Mouse (Mus musculus): ENCODE measurements around the gene Srl. TPM values are rescaled to one million over a fixed set of nuclear protein-coding genes. Genes with fewer than 3 reads are reported as not detected.
"Not testable (repeated sequence)": the region's sequence is repeated elsewhere in the genome, so short reads cannot be mapped to it uniquely, and the experiment has no call there.

Gene Srl
- total RNA-seq, 2 experiments from 2014 or later, result 13.6 to 14.1 TPM

- no peak for DNase-seq
Observed at GRCm38 (mm10) chr16:4552829-4553550, 11.4 kb upstream of the Srl start.

DNA sequence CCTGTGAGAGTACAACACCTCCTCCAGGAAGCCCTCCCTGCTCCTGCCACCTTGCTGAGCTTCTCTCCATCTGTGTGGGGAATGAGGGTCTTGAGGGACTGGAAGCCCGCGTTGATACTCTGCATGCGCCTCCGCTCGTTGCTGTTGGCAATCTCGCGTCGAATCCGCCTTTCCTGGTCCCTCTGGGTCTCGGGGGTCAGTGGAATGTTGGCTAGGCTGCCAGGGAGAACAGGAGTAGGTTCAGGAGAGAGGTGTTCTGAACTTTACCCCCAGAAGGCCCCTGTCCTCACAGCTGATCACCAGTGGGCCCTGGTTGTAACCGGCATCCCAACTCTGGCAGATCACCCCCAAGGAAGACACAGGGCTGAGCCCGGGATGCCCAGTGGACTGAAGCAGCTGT lies 10.3 kb upstream of the Srl start:
- DNase-seq, result no peak

DNA sequence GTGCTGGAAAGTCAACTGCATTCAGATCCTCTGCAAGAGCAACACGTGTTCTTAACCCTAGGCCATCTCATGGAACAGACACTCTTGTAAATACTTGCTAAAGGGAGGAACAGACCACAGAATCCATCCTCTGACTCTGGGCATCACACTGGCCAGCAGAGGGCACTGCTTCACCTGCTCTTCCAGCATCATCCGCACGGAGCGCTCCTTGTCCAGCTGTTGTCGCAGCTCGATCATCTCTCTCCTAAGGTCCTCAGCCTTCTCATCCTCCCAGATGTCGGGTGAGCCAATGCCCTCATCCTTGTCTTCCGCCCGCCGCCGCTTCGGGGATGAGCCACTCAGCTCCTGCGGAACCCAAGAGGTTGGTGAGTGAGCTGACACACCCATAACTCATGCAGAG lies 9.4 kb upstream of the Srl start:
- DNase-seq, result peak; percentile 42 to 43

GRCm38 (mm10) chr16:4548953-4549688 lies 7.5 kb upstream of the Srl start:
- DNase-seq, result no peak

DNA sequence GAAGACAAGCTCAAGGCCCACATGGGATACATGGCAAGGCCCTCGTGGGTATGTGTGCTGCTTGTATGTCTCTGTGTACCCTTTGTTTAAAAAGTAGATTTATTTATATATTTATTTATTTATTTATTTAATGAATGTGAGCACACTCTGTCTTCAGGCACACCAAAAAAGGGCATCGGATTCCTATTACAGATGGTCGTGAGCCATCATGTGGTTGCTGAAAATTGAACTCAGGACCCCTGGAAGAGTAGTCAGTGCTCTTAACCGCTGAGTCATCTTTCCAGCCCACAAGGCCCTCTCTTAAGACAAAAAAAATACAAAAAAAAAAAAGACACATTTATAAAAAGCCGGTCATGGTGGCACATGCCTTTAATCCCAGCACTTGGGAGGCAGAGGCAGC lies 6.0 kb upstream of the Srl start:
- no peak for DNase-seq

- DNase-seq, result no peak
Observed at GRCm38 (mm10) chr16:4546838-4547237, 5.2 kb upstream of the Srl start.

GRCm38 (mm10) chr16:4544845-4545244 lies 3.2 kb upstream of the Srl start:
- DNase-seq, result no peak

DNA sequence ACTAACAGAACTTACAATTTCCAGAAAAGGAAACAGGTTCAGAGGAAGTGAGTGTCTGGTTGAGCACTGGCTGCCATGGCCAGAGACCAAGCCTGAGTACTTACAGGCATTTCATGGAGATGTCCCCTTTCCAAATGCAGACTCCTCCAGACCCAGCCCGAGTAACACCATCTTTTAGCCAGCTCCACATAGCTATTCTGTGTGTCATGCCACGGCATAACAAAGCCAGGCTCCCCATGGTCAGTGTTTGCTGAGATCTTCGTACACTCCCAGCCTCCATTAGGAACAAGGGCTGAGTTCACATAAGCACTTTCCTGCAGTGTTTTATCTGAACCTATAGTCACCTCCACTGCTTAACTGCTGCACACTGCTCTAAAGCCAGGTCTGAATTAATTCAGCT lies 1.6 kb upstream of the Srl start:
- no peak for DNase-seq

GRCm38 (mm10) chr16:4542236-4542774 lies 689 bp upstream of the Srl start:
- no peak for DNase-seq

DNA sequence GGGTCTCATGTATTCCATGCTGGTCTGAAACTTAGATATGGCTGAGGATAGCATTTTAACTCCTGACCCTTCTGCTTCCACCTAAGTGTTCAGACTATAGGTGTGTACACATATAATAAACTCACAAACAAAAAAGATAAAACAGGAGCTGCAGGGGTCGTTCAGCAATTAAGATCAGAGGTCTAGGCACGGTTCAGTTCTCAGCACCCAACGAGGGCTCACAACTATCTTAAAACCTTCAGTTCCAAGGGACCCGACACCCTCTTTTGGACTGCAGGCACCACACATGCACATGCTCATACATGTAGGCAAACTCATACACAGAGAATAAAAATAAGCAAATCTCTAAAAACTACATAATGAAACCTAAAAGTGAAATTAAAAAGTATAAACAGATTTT lies 583 bp downstream of the Srl start:
- DNase-seq, result no peak

GRCm38 (mm10) chr16:4540064-4540775 lies 1.4 kb downstream of the Srl start:
- no peak for DNase-seq

DNA sequence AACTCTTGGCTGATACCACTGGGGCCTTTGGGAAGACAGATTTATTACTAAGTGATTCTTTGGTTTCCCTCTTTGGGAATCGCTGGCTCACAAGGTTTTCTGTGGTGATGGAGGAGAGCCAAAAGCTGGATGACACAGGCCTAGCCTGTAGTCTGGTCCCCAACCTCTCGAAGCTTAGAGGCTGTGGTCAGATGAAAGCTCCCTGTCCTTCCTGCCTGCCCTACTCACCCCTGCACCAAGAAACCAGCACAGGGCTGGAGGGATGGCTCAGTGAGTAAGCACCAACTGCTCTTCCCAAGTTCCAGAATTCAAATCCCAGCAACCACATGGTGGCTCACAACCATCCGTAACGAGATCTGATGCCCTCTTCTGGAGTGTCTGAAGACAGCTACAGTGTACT lies 2.1 kb downstream of the Srl start:
- no peak for DNase-seq

DNA sequence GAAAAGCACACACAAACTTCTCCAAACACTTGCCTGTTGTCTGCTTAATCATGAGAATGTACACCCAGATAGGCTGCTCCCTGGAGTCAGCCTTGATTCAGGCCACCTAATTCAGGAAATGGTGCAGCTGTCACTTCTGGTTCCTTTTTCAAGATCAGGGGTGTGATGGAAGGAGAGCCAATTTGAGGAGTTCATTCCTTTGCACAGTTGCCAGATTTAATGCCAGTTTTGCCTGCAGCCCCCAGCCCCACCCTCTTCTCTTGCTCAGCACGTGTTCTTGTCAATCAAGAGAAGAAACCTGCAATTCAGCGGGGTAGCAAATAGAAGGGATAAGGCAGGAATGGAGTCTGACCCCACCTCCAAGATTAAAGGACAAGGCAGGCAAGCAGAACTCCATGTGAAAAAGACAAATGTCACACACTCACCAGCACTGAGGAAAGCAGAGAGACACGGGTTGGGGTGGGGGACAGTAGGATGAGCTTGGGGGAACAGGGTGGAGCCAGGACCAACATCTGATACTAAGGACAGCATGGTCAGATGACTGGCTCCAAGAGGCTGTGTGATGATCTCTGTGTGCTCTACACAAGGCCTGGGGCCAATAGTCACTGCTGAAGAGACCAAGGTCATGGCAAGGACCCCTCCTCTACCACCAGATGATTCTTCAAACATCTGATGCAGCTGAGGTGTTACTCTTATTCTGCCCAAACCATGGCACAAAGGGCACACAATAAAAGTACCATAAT lies 3.8 kb downstream of the Srl start:
- no peak for DNase-seq

- not testable (repeated sequence) for DNase-seq
Observed at GRCm38 (mm10) chr16:4527373-4527772, 14.2 kb downstream of the Srl start.

GRCm38 (mm10) chr16:4523313-4524004 lies 18.2 kb downstream of the Srl start:
- no peak for DNase-seq

DNA sequence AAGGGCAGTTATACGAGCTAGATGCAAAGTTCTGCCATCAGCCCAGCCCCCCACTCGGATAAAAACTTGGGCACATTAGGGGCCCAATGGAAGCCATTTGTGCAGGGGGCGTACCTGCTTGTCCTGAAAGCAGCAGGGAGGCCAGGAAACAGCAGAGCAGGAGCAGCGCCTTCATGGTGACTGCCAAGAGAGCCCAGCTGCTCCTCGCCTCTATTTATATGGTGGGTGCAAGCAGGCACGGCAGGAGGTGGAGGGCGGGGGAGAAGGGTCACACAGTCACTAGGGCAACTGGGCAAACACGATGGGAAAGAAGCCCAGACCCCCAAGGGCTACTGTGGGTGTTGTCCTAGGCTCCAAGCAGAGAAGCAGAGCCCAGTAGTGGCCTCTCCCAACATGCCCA lies 18.7 kb downstream of the Srl start:
- no peak for DNase-seq

GRCm38 (mm10) chr16:4521735-4522530 lies 19.7 kb downstream of the Srl start:
- no peak for DNase-seq

DNA sequence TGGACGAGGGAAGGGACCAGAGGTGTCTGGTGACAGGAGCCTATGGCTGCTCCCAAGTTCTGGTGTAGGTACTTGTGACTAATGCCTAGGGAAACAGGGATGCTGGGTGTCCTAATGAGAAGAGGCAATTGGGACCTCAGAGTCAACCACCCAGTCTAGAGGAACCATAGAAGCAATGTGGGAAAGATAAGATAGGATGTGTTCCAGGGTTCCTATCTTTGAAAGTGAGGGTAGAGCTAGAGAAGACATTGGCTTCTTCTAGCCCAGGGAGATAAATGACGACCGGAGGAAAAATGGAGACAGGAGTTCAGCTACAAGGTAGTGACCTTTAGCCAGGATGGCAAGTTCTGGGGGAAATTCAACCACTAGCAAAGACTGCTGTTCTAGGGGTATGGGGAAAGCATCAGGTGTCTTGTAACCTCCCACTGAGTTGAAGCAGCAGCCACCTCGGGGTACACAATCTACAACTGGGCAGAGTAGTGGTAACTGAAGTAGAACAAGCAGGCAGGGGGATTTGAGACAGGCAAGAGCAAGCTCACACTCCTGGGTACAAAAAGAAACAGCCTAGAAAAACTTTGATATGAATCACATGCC lies 20.4 kb downstream of the Srl start:
- DNase-seq, result no peak

DNA sequence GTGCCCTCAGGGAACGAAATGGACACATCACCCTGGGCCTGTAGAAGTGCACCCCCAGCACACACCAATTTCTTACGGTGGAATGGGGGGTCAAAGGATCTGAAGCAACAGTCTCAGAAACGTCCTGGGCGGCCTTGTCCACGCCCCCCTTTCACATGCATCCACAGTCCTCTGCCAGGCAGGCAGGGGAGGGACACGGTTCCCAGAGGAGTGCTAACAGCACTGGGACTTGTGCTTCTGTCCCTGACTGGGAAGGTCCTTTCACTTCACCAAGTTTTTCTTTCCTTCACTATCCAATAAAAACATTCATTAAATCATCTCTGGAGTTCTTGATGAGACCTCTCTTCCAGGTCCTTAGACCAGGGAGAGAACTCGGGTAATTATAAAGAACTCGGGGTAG lies 20.9 kb downstream of the Srl start:
- DNase-seq, result no peak

DNA sequence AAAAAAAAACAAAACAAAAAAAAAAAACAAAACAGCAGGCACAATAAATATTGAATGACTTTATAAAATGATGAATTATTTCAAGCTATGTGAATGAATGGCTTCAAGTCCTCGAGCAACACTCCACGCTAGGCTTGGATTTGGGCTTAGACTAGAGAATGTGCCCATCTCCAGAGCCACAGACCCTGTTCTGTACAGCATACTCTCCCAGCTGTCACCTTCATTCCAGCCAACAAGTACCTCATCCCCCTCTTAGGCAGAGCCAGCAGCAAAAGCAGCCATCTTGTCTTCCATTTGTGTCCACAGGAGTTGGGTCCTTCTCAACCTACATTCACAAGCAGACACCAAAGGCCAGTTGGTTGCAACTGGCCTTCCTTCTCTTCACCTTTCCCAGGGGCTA lies 21.8 kb downstream of the Srl start:
- DNase-seq, result no peak

DNA sequence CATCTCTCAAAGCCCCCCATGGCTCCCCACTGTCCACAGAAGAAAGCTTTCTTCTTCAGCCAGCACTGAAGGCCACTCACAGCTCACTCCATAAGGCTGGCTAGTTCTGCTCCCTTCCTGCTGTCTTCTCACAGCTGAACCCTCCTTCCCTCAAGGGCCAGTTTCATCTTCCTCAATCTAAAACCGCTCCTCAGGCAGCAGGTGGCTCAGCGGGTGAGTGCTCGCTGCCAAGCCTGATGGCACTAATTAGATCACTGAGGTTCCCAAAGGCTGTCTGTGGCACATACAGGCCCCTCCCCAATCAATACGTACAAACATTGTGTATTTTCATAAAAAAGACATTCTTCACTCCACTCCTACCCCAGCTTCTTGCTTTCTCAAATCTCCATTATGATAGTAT lies 22.5 kb downstream of the Srl start:
- no peak for DNase-seq
